Mouse (Mus musculus) kidney, adult 2 months (tissue): ENCODE measurements around the gene Sh2b3. TPM values are rescaled to one million over a fixed set of nuclear protein-coding genes. Genes with fewer than 3 reads are reported as not detected.
A peak's percentile ranks its signal among the peaks of the same experiment; 100 is the strongest.

ENCODE experiments used
- DNase-seq: peaks from one replicate; pipeline ENCODE4 v3.0.0; 2021
- H3K27ac ChIP-seq: fragments of 200-500 bp; 2 replicates; pipeline ENCODE4 v1.5.1; 2012; ENCODE audit warnings: low read depth, low read length, control low read depth, inconsistent platforms; ENCODE audit not compliant: insufficient read depth
- H3K27me3 ChIP-seq: fragments of 200-500 bp; replicated peaks from 2 replicates; pipeline ENCODE4 v1.6.1; 2012; ENCODE audit warnings: mild to moderate bottlenecking, moderate library complexity, low read length, inconsistent platforms; ENCODE audit not compliant: control insufficient read depth, insufficient read depth
- H3K36me3 ChIP-seq: fragments of 200-500 bp; 2 replicates; pipeline ENCODE4 v1.6.1; 2012; ENCODE audit warnings: mild to moderate bottlenecking, moderate library complexity, low read length, inconsistent platforms; ENCODE audit not compliant: control insufficient read depth, insufficient read depth
- H3K4me1 ChIP-seq: fragments of 200-500 bp; 2 replicates; pipeline ENCODE4 v1.6.1; 2011; ENCODE audit warnings: low read length; ENCODE audit not compliant: control insufficient read depth, insufficient read depth
- H3K4me3 ChIP-seq: fragments of 200-500 bp; 2 replicates; pipeline ENCODE4 v1.5.1; 2011; ENCODE audit warnings: mild to moderate bottlenecking, low read depth, low read length, control low read depth; ENCODE audit not compliant: insufficient read depth
- CTCF ChIP-seq: fragments of 200-500 bp; conservative IDR thresholded peaks from 2 replicates; pipeline ENCODE4 v1.5.1; 2011; ENCODE audit warnings: low read depth, mild to moderate bottlenecking, control low read depth, low read length, moderate library complexity, mixed read lengths; ENCODE audit not compliant: insufficient read depth, insufficient read length
- POLR2A ChIP-seq: fragments of 200-500 bp; IDR thresholded peaks from one replicate; pipeline ENCODE4 v1.6.1; 2011; ENCODE audit warnings: low read depth, low read length, control low read depth
- WGBS: fragments of 180-500 bp; shearing (Covaris S2); methylation state at CpG from one replicate; pipeline ENCODE4 v1.1.7; 2018; 5-methylcytosine and 5-hydroxymethylcytosine counted together
- polyA plus RNA-seq: library from polyadenylated mRNA; depleted of rRNA; stranded (reverse); fragments of >200 nt; gene quantifications from 2 replicates; pipeline ENCODE4 v1.2.3, GENCODE M21; 2012; rRNA removed

The Sh2b3 gene
- 19.7 and 20.8 TPM in 2 replicates for polyA plus RNA-seq

DNA sequence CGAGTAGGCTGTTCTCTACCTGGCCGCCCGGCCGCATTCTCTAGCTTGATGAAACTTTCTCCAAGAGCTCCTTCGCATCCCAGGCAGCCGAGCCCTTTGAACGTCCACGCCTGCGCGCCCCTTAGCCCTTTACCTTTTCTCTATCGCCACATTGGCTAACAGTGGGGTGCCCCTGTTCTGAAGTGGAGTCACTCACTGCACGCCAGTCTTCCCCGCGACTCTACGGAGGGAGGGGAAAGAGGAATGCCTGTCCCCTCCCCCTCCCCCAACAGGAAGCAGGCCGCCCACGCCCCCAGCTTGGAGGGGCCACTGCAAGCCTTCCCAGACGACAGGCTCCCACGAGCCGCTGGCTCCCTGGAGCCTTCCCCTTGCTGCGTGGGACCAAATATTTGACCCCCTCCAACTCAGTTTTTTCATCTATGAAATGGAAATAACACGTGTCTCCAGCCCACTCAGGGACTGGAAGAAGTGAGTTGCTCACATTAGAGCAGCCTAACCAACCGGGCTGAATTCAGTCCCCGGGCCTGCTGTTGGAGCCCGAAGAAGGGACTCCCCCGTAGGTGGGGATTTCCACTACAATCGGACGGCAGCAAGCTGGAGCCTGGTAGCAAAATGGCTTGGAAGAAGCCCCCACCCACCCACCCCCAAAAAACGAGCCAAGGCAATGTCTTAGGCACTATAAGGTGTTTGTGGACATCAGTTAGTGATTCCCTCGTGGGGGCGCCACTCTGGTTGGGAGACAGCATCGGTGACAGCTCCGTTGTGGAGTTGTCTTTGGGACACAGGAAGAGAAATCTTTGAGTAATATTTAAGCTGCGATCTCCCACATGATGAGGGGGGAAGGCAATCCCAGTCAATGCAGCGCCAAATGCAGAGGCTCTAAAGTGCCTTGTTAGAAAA, at the start of gene Sh2b3:
Gene Sh2b3, minus strand, starts transcription at position 206 of the 900 bp plus-strand sequence.
- H3K4me1 ChIP-seq, result peaks cover 15% of the 10 kb centered on the region; the same call in 1 of the 2 replicates
- WGBS, result 2% methylated on average over 35 of the region's 35 CpGs
- no peaks in the 10 kb centered on the region for H3K27me3 ChIP-seq

DNA sequence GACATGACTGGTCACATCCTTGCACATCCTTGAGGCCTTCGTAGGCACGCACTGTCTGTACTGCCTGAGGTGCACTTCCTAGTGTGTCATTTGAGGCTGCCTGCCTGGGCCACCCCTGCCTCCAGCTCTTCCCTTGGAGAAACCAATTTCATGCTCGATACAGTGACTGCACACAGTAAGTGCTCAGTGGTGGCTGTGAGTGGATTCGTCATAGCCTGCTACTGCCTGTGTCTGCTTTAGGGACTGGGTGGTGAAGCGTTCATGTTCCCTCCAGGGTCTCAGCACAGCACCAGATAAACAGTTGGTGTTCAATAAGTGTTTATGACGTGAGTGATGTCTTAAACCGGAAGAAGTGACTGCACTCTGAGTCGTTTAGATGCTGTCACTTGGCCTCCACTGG, 45.9 kb upstream of the Sh2b3 start:
- no peaks in the 10 kb centered on the region for H3K36me3 ChIP-seq
- DNase-seq, result no peak
- no peak for TF ChIP-seq CTCF
- TF ChIP-seq POLR2A, result no peak
- no peaks in the 10 kb centered on the region for H3K4me1 ChIP-seq
- no peak overlapping the region for H3K4me3 ChIP-seq
- WGBS, result 78% methylated on average over 8 of the region's 8 CpGs
- H3K27me3 ChIP-seq, result no peaks in the 10 kb centered on the region
- H3K27ac ChIP-seq, result no peak overlapping the region

More for the DNA sequence above, at the start of gene Sh2b3:
- H3K4me3 ChIP-seq, result peak within 1 kb of the TSS; percentile 91
- TF ChIP-seq CTCF (no peak), POLR2A (no peak)
- H3K36me3 ChIP-seq, result no peaks in the 10 kb centered on the region
- H3K27ac ChIP-seq, result peak within 1 kb of the TSS; percentile 91
- DNase-seq, result peak; percentile 56

GRCm38 (mm10) chr5:121879211-121879610, 41.8 kb upstream of the Sh2b3 start:
- no peaks in the 10 kb centered on the region for H3K4me1 ChIP-seq
- DNase-seq, result peak; percentile 41
- H3K27me3 ChIP-seq, result no peaks in the 10 kb centered on the region
- TF ChIP-seq CTCF (peak; percentile 74), POLR2A (no peak)
- H3K27ac ChIP-seq, result no peak overlapping the region
- H3K36me3 ChIP-seq, result no peaks in the 10 kb centered on the region
- no peak overlapping the region for H3K4me3 ChIP-seq
- 67% methylated on average over 6 of the region's 6 CpGs for WGBS

DNA sequence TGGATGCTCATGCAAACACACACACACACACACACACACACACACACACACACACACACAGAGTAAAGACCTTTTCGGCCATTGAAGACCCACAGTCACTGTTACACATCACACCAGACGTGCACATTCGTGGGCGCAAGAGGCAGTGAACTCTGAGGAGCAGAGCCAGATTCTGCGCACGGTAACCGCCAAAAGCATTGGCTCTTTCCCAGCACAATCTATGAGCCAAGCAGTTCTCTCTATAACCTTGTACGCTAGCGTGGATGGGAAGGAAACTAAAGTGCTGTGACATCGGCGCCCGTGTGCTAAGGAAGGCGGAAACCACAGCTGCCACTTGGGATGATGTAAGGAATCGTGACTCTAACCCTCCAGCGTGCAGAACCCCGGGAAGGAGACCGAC, 41.3 kb upstream of the Sh2b3 start:
- no peak for DNase-seq
- TF ChIP-seq POLR2A (no peak), CTCF (no peak)
- Histone ChIP-seq H3K4me1 (no peaks in the 10 kb centered on the region), H3K27me3 (no peaks in the 10 kb centered on the region), H3K27ac (no peak overlapping the region), H3K4me3 (no peak overlapping the region), H3K36me3 (no peaks in the 10 kb centered on the region)
- 74% methylated on average over 17 of the region's 17 CpGs for WGBS

GRCm38 (mm10) chr5:121876901-121877300, 39.5 kb upstream of the Sh2b3 start:
- H3K36me3 ChIP-seq, result no peaks in the 10 kb centered on the region
- H3K4me3 ChIP-seq, result no peak overlapping the region
- H3K27ac ChIP-seq, result no peak overlapping the region
- TF ChIP-seq POLR2A, result no peak
- H3K4me1 ChIP-seq, result no peaks in the 10 kb centered on the region
- DNase-seq, result no peak
- no peaks in the 10 kb centered on the region for H3K27me3 ChIP-seq
- 81% methylated on average over 12 of the region's 12 CpGs for WGBS

DNA sequence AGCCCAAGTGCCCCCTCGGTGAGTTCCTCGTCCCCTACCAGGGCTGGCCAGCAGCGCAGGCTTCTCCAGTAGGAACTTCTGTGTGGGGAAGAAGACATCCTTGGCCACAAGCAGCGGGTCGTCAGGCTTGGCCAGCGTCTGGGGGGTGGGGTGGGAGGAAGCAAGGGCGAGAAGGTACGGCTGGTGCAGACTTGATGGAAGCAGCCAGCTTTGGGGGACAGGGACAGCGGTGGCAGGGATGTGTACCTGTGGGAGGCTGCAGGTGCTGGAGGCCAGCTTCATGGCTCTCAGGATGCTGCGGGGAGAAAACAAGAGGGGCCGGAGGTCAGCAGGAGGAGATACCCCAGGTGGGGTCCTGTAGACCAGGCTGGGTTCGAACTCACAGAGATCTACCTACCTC, 37.6 kb upstream of the Sh2b3 start:
- no peaks in the 10 kb centered on the region for H3K36me3 ChIP-seq
- WGBS, result 90% methylated on average over 12 of the region's 12 CpGs
- no peak overlapping the region for H3K4me3 ChIP-seq
- H3K4me1 ChIP-seq, result no peaks in the 10 kb centered on the region
- no peaks in the 10 kb centered on the region for H3K27me3 ChIP-seq
- no peak overlapping the region for H3K27ac ChIP-seq
- TF ChIP-seq POLR2A, result no peak
- no peak for TF ChIP-seq CTCF
- no peak for DNase-seq

DNA sequence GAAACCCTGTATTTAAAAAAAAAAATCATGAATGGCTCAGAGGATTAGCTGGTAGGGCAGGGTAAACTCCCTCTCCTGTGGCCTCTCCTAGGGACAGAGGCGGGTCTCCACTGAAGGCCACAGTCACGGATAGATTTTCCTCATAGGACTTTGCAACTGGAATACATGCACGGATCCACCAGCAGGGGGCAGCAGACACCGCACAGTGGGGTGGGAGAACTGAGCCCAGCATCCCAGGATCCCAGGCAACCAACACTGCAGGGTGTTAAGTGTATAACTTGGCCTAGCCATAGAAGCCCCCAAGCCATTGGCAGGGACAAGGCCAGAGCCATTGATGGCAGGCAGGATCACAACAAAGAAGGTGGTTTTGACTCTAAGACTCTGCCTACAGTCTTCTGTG, 34.7 kb upstream of the Sh2b3 start:
- Histone ChIP-seq H3K27me3 (no peaks in the 10 kb centered on the region), H3K4me1 (no peaks in the 10 kb centered on the region), H3K36me3 (no peaks in the 10 kb centered on the region), H3K4me3 (no peak overlapping the region), H3K27ac (no peak overlapping the region)
- 26% methylated on average over 4 of the region's 4 CpGs for WGBS
- peak; percentile 76 for DNase-seq
- TF ChIP-seq POLR2A (no peak), CTCF (peak; percentile 96)
